Mouse (Mus musculus): ENCODE results near the gene Tex13b. TPM values are rescaled to one million over a fixed set of nuclear protein-coding genes. Genes with fewer than 3 reads are reported as not detected.

The Tex13b gene
- 0.13 TPM for polyA plus RNA-seq (2017; shearing (Covaris generic))

DNA sequence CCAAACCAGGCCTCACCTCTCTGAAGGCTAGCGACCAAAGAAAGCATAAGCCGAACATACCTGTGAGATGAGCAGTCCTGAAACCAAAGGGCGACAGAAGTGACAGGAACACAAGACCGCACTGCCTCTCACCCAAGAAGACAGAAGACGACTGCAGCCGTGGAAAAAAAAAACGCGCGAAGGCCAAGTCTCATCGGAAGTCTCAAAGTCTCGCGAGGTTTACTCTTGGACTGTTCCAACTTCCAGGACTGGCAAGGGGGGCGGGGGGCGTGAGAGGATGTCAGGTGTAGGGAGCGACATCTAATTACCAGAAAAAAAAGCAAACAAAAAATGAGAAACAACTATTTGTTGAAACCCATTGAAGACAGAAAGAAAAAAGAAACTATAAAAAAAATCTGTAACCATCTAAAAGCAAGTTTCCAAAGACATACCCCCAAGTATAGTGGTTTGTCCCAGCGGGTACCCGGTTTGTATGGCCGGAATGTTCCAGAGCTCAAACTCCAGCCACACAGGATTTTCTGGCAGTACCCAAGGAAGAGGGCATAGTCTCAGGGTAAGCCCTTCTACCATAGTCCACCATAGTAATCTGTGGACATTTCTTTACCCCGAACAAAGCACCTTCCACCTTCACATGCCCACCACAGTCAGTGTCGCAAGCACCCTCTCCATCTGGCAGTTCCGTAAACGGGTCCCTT is at the start of gene Tex13b:
Gene Tex13b, minus strand, starts transcription at position 122 of the 695 bp plus-strand sequence.

Other genes starting within 250 kb of the Tex13b start
- gene Tsc22d3, start 212.8 kb downstream of the Tex13b start, polyA plus RNA-seq (2017; shearing (Covaris generic)) = 356 TPM
- 1.3 TPM for gene Mid2, start 148.8 kb downstream of the Tex13b start, polyA plus RNA-seq (2017; shearing (Covaris generic))
- not detected for gene Vsig1, start 94.2 kb upstream of the Tex13b start, polyA plus RNA-seq (2017; shearing (Covaris generic))
- 63.1 TPM for gene Psmd10, start 143.3 kb upstream of the Tex13b start, polyA plus RNA-seq (2017; shearing (Covaris generic))
- 39.6 TPM for gene Atg4a, start 143.5 kb upstream of the Tex13b start, polyA plus RNA-seq (2017; shearing (Covaris generic))